Mouse (Mus musculus) MEL (cell line): ENCODE results near the gene Prdm15. TPM values are rescaled to one million over a fixed set of nuclear protein-coding genes. Genes with fewer than 3 reads are reported as not detected.

Experiments used
- DNase-seq: peaks from one replicate; pipeline ENCODE4 v3.0.0; 2011; ENCODE audit warnings: low read depth, low spot score
- H3K27ac ChIP-seq: 2 replicates; pipeline ENCODE4 v1.5.1; 2012; ENCODE audit warnings: low read depth, mild to moderate bottlenecking, control low read depth, low read length, moderate library complexity; ENCODE audit not compliant: control insufficient read depth
- H3K27me3 ChIP-seq, 2 experiments: fragments of 150-350 bp in 1 of 2; sonication (generic) in 1 of 2; 2 replicates each; pipeline ENCODE4 v1.6.1; 2012; ENCODE audit warnings: low read length in 2 of 2, mild to moderate bottlenecking in 2 of 2, improper control_type of control experiment in 1 of 2, moderate library complexity in 1 of 2; ENCODE audit not compliant: insufficient read depth in 2 of 2, control insufficient read depth in 1 of 2
- H3K36me3 ChIP-seq, 2 experiments: 2 replicates each; pipeline ENCODE4 v1.6.1; 2012 to 2014; ENCODE audit warnings: low read length in 2 of 2, improper control_type of control experiment in 1 of 2, inconsistent platforms in 1 of 2, mild to moderate bottlenecking in 1 of 2; ENCODE audit not compliant: insufficient read depth in 2 of 2, control insufficient read depth in 1 of 2
- H3K4me1 ChIP-seq, 2 experiments: fragments of 150-350 bp in 1 of 2; sonication (generic) in 1 of 2; 2 replicates each; pipeline ENCODE4 v1.6.1; 2012; ENCODE audit warnings: low read length in 2 of 2, improper control_type of control experiment in 1 of 2, mild to moderate bottlenecking in 1 of 2; ENCODE audit not compliant: insufficient read depth in 2 of 2, control insufficient read depth in 1 of 2
- H3K4me3 ChIP-seq, 2 experiments: fragments of 150-350 bp in 1 of 2; sonication (generic) in 1 of 2; 2 replicates each; pipeline ENCODE4 v1.5.1; 2012; ENCODE audit warnings: low read depth in 2 of 2, low read length in 2 of 2, mild to moderate bottlenecking in 2 of 2, moderate library complexity in 2 of 2, control low read depth in 1 of 2, improper control_type of control experiment in 1 of 2; ENCODE audit not compliant: control insufficient read depth in 1 of 2, insufficient read depth in 1 of 2
- H3K79me2 ChIP-seq: 2 replicates; pipeline ENCODE4 v1.6.1; 2012; ENCODE audit warnings: mild to moderate bottlenecking, low read length, moderate library complexity; ENCODE audit not compliant: control insufficient read depth, poor library complexity, insufficient read depth
- H3K9ac ChIP-seq: 2 replicates; pipeline ENCODE4 v1.6.1; 2012; ENCODE audit warnings: low read depth, mild to moderate bottlenecking, control low read depth, low read length, moderate library complexity; ENCODE audit not compliant: control insufficient read depth, poor library complexity, severe bottlenecking
- H3K9me3 ChIP-seq: fragments of 150-350 bp; sonication (generic); replicated peaks from 2 replicates; pipeline ENCODE4 v1.6.1; 2012; ENCODE audit warnings: mild to moderate bottlenecking, low read length, improper control_type of control experiment, moderate library complexity; ENCODE audit not compliant: insufficient read depth
- BHLHE40 ChIP-seq: IDR thresholded peaks from 2 replicates; pipeline ENCODE4 v1.6.1; 2012; ENCODE audit warnings: low read depth, mild to moderate bottlenecking, inconsistent platforms, low read length, improper control_type of control experiment, borderline replicate concordance
- CHD2 ChIP-seq: IDR thresholded peaks from 2 replicates; pipeline ENCODE4 v1.6.1; 2011; ENCODE audit warnings: low read length, improper control_type of control experiment
- CTCF ChIP-seq, 3 experiments: IDR thresholded peaks in 2 of 3; conservative IDR thresholded peaks in 1 of 3; 2 replicates each; pipeline ENCODE4 v1.5.1; 2011 to 2012; ENCODE audit warnings: low read length in 3 of 3, low read depth in 2 of 3, mild to moderate bottlenecking in 2 of 3, improper control_type of control experiment in 1 of 3, inconsistent platforms in 1 of 3, mixed read lengths in 1 of 3, moderate library complexity in 1 of 3; ENCODE audit not compliant: control insufficient read depth in 1 of 3, insufficient read depth in 1 of 3, poor library complexity in 1 of 3, severe bottlenecking in 1 of 3
- EP300 ChIP-seq, 2 experiments: IDR thresholded peaks; 2 replicates each; pipeline ENCODE4 v1.6.1; 2011; ENCODE audit warnings: improper control_type of control experiment in 2 of 2, low read length in 2 of 2, low read depth in 1 of 2, mild to moderate bottlenecking in 1 of 2
- GATA1 ChIP-seq: IDR thresholded peaks from 2 replicates; pipeline ENCODE4 v1.6.1; 2011; ENCODE audit warnings: low read depth, low read length, improper control_type of control experiment
- HCFC1 ChIP-seq: IDR thresholded peaks from 2 replicates; pipeline ENCODE4 v1.6.1; 2012; ENCODE audit warnings: low read depth, mild to moderate bottlenecking, inconsistent platforms, low read length, improper control_type of control experiment, moderate library complexity
- JUND ChIP-seq: IDR thresholded peaks from 2 replicates; pipeline ENCODE4 v1.6.1; 2011; ENCODE audit warnings: low read depth, mild to moderate bottlenecking, improper control_type of control experiment, low read length
- KAT2A ChIP-seq: conservative IDR thresholded peaks from 2 replicates; pipeline ENCODE4 v1.6.1; 2012; ENCODE audit warnings: low read depth, low read length, improper control_type of control experiment, inconsistent platforms
- MAFK ChIP-seq: IDR thresholded peaks from 2 replicates; pipeline ENCODE4 v1.6.1; 2011; ENCODE audit warnings: low read depth, mild to moderate bottlenecking, low read length, improper control_type of control experiment, borderline replicate concordance
- MEF2A ChIP-seq: IDR thresholded peaks from 2 replicates; pipeline ENCODE4 v1.6.1; 2014; ENCODE audit warnings: low read depth, mild to moderate bottlenecking, inconsistent platforms, low read length, improper control_type of control experiment; ENCODE audit not compliant: poor library complexity, insufficient replicate concordance, severe bottlenecking; ENCODE audit errors: extremely low read depth
- MXI1 ChIP-seq: IDR thresholded peaks from 2 replicates; pipeline ENCODE4 v1.6.1; 2011; ENCODE audit warnings: mild to moderate bottlenecking, low read depth, low read length, improper control_type of control experiment
- MYB ChIP-seq: IDR thresholded peaks from 2 replicates; pipeline ENCODE4 v1.6.1; 2011; ENCODE audit warnings: mild to moderate bottlenecking, low read depth, low read length, improper control_type of control experiment
- NELFE ChIP-seq: IDR thresholded peaks from 2 replicates; pipeline ENCODE4 v1.6.1; 2011; ENCODE audit warnings: low read depth, low read length, improper control_type of control experiment
- NRF1 ChIP-seq: IDR thresholded peaks from 2 replicates; pipeline ENCODE4 v1.6.1; 2014; ENCODE audit warnings: low read depth, mild to moderate bottlenecking, inconsistent platforms, low read length, improper control_type of control experiment, moderate library complexity; ENCODE audit not compliant: poor library complexity, insufficient read depth, severe bottlenecking
- POLR2AphosphoS2 ChIP-seq: IDR thresholded peaks from 2 replicates; pipeline ENCODE4 v1.6.1; 2011; ENCODE audit warnings: low read length, improper control_type of control experiment
- RAD21 ChIP-seq: IDR thresholded peaks from 2 replicates; pipeline ENCODE4 v1.6.1; 2011; ENCODE audit warnings: mild to moderate bottlenecking, low read depth, low read length, improper control_type of control experiment
- SMC3 ChIP-seq: IDR thresholded peaks from 2 replicates; pipeline ENCODE4 v1.6.1; 2011; ENCODE audit warnings: low read depth, low read length, improper control_type of control experiment
- TAL1 ChIP-seq: IDR thresholded peaks from 2 replicates; pipeline ENCODE4 v1.6.1; 2012; ENCODE audit warnings: mild to moderate bottlenecking, inconsistent platforms, low read length, moderate library complexity, mixed read lengths
- UBTF ChIP-seq: IDR thresholded peaks from 2 replicates; pipeline ENCODE4 v1.6.1; 2012; ENCODE audit warnings: low read depth, mild to moderate bottlenecking, inconsistent platforms, low read length, improper control_type of control experiment, moderate library complexity, borderline replicate concordance; ENCODE audit not compliant: insufficient read depth
- ZC3H11A ChIP-seq: IDR thresholded peaks from 2 replicates; pipeline ENCODE4 v1.6.1; 2012; ENCODE audit warnings: low read depth, mild to moderate bottlenecking, inconsistent platforms, low read length, improper control_type of control experiment
- ZMIZ1 ChIP-seq: IDR thresholded peaks from 2 replicates; pipeline ENCODE4 v1.6.1; 2012; ENCODE audit warnings: low read depth, mild to moderate bottlenecking, inconsistent platforms, low read length, improper control_type of control experiment, moderate library complexity
- polyA plus RNA-seq, 2 experiments: library from polyadenylated mRNA; stranded (reverse) in 1 of 2; unstranded in 1 of 2; fragments of >175 nt in 1 of 2; fragments of >200 nt in 1 of 2; gene quantifications; 2 replicates each; pipeline versions ENCODE4 v1.2.1 to v1.2.4; 2012; ENCODE audit warnings: low replicate concordance in 2 of 2, low read depth in 1 of 2; ENCODE audit not compliant: insufficient read length in 2 of 2, insufficient read depth in 1 of 2, missing spikeins in 1 of 2
- total RNA-seq: library from RNA; depleted of rRNA; stranded (reverse); fragments of 300-350 nt; gene quantifications from 2 replicates; pipeline ENCODE4 v1.2.3, GENCODE M21; 2012

Gene Prdm15
- total and polyA plus RNA-seq, 3 experiments = 10.7 to 12.0 TPM; not detected in 1

DNA sequence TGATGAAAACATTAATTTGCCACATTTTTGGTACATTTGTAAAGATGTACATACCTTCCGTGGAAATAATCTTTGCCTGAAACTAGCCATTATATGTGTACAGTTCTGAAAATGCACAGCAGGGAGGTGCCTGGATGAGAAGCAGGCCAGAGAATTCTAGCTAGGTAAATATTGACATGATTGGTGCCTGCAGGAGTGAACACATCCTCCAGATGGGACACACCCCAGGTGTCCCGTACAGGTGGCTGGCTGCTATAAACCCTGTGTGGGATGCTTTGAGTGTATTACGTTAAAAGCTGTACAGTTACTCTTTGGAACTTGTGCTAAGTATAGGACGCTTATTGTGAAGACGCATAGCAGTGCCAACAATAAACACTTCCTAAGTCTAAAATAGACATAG is 68.6 kb downstream of the Prdm15 start:
- Histone ChIP-seq H3K9ac (no peak overlapping the region), H3K4me1 (no peaks in the 10 kb centered on the region)
- no peak for TF ChIP-seq UBTF
- TF ChIP-seq CTCF (IDR thresholded peaks at IDR 0.05 in 2 of 3, conservative IDR thresholded peaks at IDR 0.05 in 1 of 3; ENCODE audit: control insufficient read depth in 1 of 3, insufficient read depth in 1 of 3, low read depth in 2 of 3, low read length in 3 of 3, poor library complexity in 1 of 3, severe bottlenecking in 1 of 3) = no peak
- no peak for TF ChIP-seq KAT2A
- no peak for TF ChIP-seq MEF2A
- no peak for TF ChIP-seq MXI1
- no peak for TF ChIP-seq MAFK
- TF ChIP-seq HCFC1 = no peak
- TF ChIP-seq JUND = no peak
- TF ChIP-seq CHD2 = no peak
- no peak for TF ChIP-seq ZMIZ1
- no peak for TF ChIP-seq POLR2AphosphoS2
- no peak for TF ChIP-seq GATA1
- no peak for TF ChIP-seq BHLHE40
- no peak for TF ChIP-seq EP300 (IDR thresholded peaks at IDR 0.05; ENCODE audit: low read depth in 1 of 2, low read length in 2 of 2)
- no peak for TF ChIP-seq SMC3
- TF ChIP-seq MYB = no peak
- TF ChIP-seq NELFE = no peak
- no peak for TF ChIP-seq TAL1
- TF ChIP-seq NRF1 = no peak
- TF ChIP-seq, all 39 proteins: peak for 0
- no peaks in the 10 kb centered on the region for H3K9me3 ChIP-seq
- H3K36me3 ChIP-seq = no peaks in the 10 kb centered on the region
- no peaks in the 10 kb centered on the region for H3K79me2 ChIP-seq
- no peak overlapping the region for H3K4me3 ChIP-seq
- H3K27me3 ChIP-seq = no peaks in the 10 kb centered on the region
- no peak overlapping the region for H3K27ac ChIP-seq
- DNase-seq = no peak

DNA sequence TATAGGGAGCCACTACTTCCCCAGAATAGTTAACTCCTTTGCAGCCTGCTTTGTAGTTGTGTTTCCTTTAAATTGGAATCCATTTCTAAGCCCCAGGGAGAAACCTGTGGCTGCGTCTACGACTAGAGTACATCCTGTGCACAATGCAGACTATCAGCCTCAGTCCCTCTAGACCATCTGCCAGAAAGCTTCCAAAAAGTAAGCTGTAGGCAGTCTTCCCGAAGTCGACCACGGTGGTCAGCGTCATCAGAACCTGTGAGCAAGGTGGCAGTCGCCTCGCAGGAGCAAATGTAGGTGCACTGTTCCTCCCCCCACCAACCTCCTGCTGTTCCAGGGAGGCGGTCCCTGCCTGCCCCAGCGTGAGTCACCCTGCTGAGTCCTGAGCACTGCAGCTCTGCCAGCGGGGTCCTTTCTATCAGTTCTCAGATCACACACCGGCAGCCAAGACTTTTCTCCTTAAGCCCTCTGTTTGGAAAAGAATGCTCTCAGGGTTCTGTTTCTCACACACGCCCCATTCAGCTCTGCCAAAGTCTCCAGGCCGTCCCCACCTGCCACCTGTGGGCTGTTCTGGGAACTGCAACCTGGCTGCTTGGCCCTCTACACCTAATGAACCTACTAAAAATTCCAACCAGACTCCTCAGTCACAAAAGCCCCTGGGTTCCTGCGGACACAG is 73.2 kb downstream of the Prdm15 start:
- Histone ChIP-seq H3K4me3 (peak overlapping the region in 1 of 2 experiments; percentile 32; a peak in 1 of 4 replicates), H3K27me3 (no peaks in the 10 kb centered on the region), H3K9me3 (no peaks in the 10 kb centered on the region), H3K27ac (no peak overlapping the region), H3K36me3 (no peaks in the 10 kb centered on the region), H3K4me1 (no peaks in the 10 kb centered on the region), H3K9ac (no peak overlapping the region), H3K79me2 (no peaks in the 10 kb centered on the region)
- TF ChIP-seq CTCF (IDR thresholded peaks at IDR 0.05 in 2 of 3, conservative IDR thresholded peaks at IDR 0.05 in 1 of 3; ENCODE audit: control insufficient read depth in 1 of 3, insufficient read depth in 1 of 3, low read depth in 2 of 3, low read length in 3 of 3, poor library complexity in 1 of 3, severe bottlenecking in 1 of 3) (peak; percentile 80 to 88 (median 83)), NRF1 (no peak), SMC3 (peak; percentile 87), ZMIZ1 (no peak), ZC3H11A (peak; percentile 71), RAD21 (peak; percentile 77)
- DNase-seq = peak; percentile 80
